Mouse (Mus musculus) heart, embryonic 16.5 days (tissue): Measurements from ENCODE around the gene Xlr3a. TPM values are rescaled to one million over a fixed set of nuclear protein-coding genes. Genes with fewer than 3 reads are reported as not detected.
"Not testable (repeated sequence)": the region's sequence is repeated elsewhere in the genome, so short reads cannot be mapped to it uniquely, and the experiment has no call there.

Source experiments
- ATAC-seq: fragments of 200-750 bp; cut with Nextera tagmentation; replicated peaks from 2 replicates; pipeline ENCODE4 v1.8.0; 2017; ENCODE audit warnings: moderate number of reproducible peaks; ENCODE audit not compliant: insufficient read depth, low FRiP score; ENCODE audit errors: extremely low read depth
- H3K27ac ChIP-seq: fragments of 300-500 bp; sonication (generic); 2 replicates; pipeline ENCODE4 v1.5.1; 2014; ENCODE audit warnings: mild to moderate bottlenecking, low read length, control low read depth, moderate library complexity
- H3K27me3 ChIP-seq: fragments of 300-500 bp; sonication (generic); 2 replicates; pipeline ENCODE4 v1.6.1; 2014; ENCODE audit warnings: low read length, mixed read lengths; ENCODE audit not compliant: control insufficient read depth, insufficient read depth
- H3K36me3 ChIP-seq: fragments of 300-500 bp; sonication (generic); 2 replicates; pipeline ENCODE4 v1.6.1; 2014; ENCODE audit not compliant: control insufficient read depth, insufficient read depth
- H3K4me1 ChIP-seq: fragments of 300-500 bp; sonication (generic); 2 replicates; pipeline ENCODE4 v1.6.1; 2014; ENCODE audit warnings: low read length, mixed read lengths; ENCODE audit not compliant: control insufficient read depth, insufficient read depth
- H3K4me2 ChIP-seq: fragments of 300-500 bp; sonication (generic); 2 replicates; pipeline ENCODE4 v1.6.1; 2014; ENCODE audit warnings: low read depth, mild to moderate bottlenecking, control low read depth, low read length
- H3K4me3 ChIP-seq: fragments of 300-500 bp; sonication (generic); 2 replicates; pipeline ENCODE4 v1.5.1; 2014; ENCODE audit warnings: mild to moderate bottlenecking, control low read depth, low read length
- H3K9ac ChIP-seq: fragments of 300-500 bp; sonication (generic); 2 replicates; pipeline ENCODE4 v1.6.1; 2014; ENCODE audit warnings: low read length, control low read depth
- H3K9me3 ChIP-seq: fragments of 300-500 bp; sonication (generic); replicated peaks from 2 replicates; pipeline ENCODE4 v1.6.1; 2016; ENCODE audit warnings: low read length; ENCODE audit not compliant: control insufficient read depth
- WGBS: fragments of 180-500 bp; shearing (Covaris S2); extraction: QIAGEN DNeasy Blood & Tissue Kit; methylation state at CpG from one replicate; pipeline ENCODE4 v1.1.7; 2014; 5-methylcytosine and 5-hydroxymethylcytosine counted together
- polyA plus RNA-seq: library from polyadenylated mRNA; unstranded; fragments of >200 nt; fragmentation: Nextera tagmentation; extraction: Ambion mirVana; gene quantifications from 2 replicates; pipeline ENCODE4 v1.2.1, GENCODE M21; 2015

Xlr3a gene
- polyA plus RNA-seq, result 1.0 and 1.8 TPM in 2 replicates

DNA sequence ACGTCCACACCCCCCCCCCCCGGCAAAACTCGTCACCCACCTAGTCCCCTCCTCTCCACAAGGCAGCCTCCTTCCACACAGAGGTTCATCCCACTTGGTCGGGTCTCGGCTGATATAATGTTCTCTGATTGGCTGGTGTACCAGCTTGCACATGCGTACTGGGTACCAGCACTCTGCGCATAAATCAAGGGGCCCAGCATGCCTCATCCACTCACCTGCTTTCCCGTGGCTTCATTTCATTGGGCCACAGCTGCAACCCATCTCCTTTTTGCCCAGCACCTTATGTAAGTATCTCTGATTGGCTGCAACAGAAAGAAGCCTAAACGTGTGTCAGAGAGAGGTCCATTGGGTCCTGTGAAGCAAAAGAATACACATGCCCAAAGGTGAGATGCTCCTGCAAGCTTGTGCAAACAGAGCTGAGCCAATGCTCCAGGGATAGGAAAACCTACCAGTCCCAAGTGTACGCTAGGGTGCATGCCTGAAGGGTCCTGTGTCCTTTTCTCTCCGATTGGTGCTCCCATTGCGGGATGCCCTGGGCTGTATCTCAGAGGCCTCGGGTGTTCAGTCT is at the start of gene Xlr3a:
Xlr3a (minus strand) TSS at position 155 of the 568 bp plus-strand sequence.
- H3K27me3 ChIP-seq, H3K9ac ChIP-seq, H3K4me2 ChIP-seq, H3K36me3 ChIP-seq, ATAC-seq, H3K9me3 ChIP-seq, H3K4me1 ChIP-seq, H3K27ac ChIP-seq, H3K4me3 ChIP-seq: not testable (repeated sequence)
- 75% methylated on average over 12 of the region's 13 CpGs for WGBS

DNA sequence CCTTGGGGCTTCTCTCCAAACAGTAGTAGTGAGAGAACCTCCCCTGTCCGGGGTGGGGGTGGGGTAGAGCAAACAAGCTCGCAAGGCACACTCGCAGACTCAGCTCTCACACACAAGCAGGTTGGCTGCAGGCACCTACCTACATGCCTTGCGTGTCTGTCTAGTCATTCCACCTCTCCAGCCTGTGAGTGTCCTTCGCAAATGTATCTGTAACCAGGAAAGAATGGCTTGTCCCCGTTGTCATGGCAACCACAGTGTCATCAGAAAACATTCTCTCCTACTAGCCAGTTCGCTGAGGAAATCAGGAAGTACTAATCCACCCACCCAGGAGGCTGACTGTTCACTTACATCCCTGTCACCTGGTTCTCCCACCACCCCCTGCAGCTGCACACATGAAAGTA is 46.3 kb upstream of the Xlr3a start:
- H3K27ac ChIP-seq, H3K4me3 ChIP-seq, H3K27me3 ChIP-seq, H3K9ac ChIP-seq, H3K36me3 ChIP-seq, H3K9me3 ChIP-seq, H3K4me2 ChIP-seq, H3K4me1 ChIP-seq: not testable (repeated sequence)
- WGBS, result no CpG with 5 or more reads among the region's 7 CpGs
- peak; percentile 28; the same call in 1 of the 2 replicates for ATAC-seq

DNA sequence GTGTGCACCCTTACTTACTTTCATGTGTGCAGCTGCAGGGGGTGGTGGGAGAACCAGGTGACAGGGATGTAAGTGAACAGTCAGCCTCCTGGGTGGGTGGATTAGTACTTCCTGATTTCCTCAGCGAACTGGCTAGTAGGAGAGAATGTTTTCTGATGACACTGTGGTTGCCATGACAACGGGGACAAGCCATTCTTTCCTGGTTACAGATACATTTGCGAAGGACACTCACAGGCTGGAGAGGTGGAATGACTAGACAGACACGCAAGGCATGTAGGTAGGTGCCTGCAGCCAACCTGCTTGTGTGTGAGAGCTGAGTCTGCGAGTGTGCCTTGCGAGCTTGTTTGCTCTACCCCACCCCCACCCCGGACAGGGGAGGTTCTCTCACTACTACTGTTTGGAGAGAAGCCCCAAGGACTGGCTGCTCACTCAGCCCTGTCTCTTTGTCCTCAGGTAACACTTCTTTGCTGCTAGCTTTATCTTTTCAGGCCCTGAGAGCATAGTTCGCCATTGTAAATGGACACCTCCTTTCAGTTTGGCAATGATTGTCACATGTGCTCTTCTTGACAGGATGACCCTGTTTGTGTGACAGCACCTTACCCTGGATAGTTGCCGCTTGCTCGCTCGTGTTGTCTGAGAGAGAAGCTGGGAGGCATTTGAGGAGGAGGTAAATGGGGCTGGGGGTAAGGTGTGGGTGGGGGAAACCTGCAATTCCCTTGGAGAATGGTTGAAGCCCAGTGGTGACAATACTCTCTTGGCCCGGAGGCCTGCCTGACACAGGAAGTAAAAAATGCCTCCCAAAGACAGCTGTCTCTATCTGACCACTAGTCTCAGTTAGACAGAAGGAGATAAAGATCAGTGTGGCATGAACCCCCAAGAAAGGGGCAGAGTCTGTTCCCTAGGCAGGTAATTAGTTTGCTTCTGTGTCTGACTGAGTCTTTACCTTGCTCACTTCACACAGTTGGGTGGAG is 26.2 kb upstream of the Xlr3a start:
- H3K4me3 ChIP-seq, H3K36me3 ChIP-seq, H3K4me1 ChIP-seq, H3K27ac ChIP-seq, H3K9ac ChIP-seq, H3K4me2 ChIP-seq, H3K27me3 ChIP-seq, H3K9me3 ChIP-seq: not testable (repeated sequence)
- WGBS, result no CpG with 5 or more reads among the region's 12 CpGs
- ATAC-seq, result peak; percentile 32; the same call in 1 of the 2 replicates

GRCm38 (mm10) chrX:73116747-73117146 is 19.9 kb upstream of the Xlr3a start, which contains the start of gene Gm14685:
Gene Gm14685 (plus strand): TSS chrX:73117047.
- not testable (repeated sequence) for H3K36me3 ChIP-seq, H3K9ac ChIP-seq, H3K4me1 ChIP-seq, H3K27me3 ChIP-seq, H3K4me2 ChIP-seq, H3K9me3 ChIP-seq, H3K27ac ChIP-seq, ATAC-seq, H3K4me3 ChIP-seq
- whole genome bisulfite sequencing, result no CpG with 5 or more reads among the region's 7 CpGs

DNA sequence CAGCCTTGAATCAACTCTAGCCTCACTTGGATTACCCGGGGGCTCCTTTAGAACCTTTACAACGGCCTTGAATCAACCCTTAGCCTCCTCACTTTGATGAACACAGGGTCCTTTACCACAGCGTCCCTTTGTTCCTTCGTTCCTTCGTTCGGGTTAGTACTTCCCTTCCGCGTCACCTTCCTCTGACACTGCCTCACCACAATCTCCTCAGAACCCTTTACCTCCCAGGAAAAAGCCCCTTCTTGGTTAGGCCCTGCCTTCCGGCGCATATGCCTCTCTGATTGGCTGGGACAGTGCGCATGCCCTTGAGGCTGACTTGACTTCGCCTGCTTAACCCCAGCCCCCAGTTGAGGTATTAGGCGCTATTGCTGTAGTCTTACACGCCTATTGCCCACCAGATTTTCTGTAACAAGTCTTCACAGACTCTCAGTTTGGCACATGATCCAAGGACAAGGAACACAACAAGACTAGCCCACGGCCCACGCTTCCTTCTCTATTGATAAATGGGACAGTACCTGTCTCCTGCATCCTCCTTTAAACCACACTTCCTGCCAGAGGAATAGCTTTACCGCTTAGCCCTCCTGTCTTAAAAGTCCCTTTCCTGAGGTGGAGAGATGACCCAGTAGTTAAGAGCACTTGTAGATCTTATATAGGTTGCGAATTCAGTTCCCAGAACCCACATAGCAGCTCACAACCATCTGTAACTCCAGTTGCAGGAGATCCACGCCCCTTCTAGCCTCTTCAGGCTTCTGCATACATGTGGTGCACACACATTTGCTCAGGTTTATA is 14.4 kb downstream of the Xlr3a start, which contains the start of gene Xlr4a:
Xlr4a (minus strand) TSS at position 212 of the 789 bp plus-strand sequence.
- not testable (repeated sequence) for H3K36me3 ChIP-seq, H3K4me1 ChIP-seq, H3K27me3 ChIP-seq, H3K9me3 ChIP-seq, H3K9ac ChIP-seq, H3K27ac ChIP-seq, ATAC-seq, H3K4me3 ChIP-seq, H3K4me2 ChIP-seq
- 81% methylated on average over 17 of the region's 19 CpGs for WGBS

- not testable (repeated sequence) for H3K9ac ChIP-seq, H3K27ac ChIP-seq, H3K36me3 ChIP-seq, H3K27me3 ChIP-seq, ATAC-seq, H3K4me3 ChIP-seq, H3K4me1 ChIP-seq, H3K4me2 ChIP-seq, H3K9me3 ChIP-seq
- 57% methylated on average over 1 of the region's 5 CpGs for WGBS
These were observed 30.1 kb downstream of the Xlr3a start for GRCm38 (mm10) chrX:73066765-73067312.

DNA sequence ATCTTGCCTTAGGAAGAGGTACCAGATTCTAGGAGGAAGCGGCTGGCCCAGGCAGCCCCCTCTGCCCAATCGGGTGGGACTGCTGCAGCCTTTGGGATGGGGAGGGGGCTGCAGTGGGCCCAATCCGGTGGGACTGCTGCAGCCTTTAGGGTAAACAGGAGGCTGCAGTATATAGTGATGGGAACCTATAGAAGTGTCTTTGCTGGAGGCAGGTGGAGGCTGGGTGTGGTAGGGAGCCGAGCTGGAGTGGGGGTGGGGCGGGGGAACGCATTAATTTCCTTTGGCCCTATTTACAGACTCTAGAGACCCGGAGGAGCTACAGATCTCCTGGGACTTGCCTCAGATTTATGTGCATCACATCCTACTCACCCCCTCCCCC is 32.5 kb downstream of the Xlr3a start, which contains the start of gene Pnma3:
Pnma3 (plus strand) TSS at position 373 of the 379 bp plus-strand sequence.
- no peak within 1 kb of the TSS for H3K27ac ChIP-seq
- peak within 1 kb of the TSS; percentile 8; the same call in 1 of the 2 replicates for H3K4me3 ChIP-seq
- 26% methylated on average over 7 of the region's 7 CpGs for WGBS

DNA sequence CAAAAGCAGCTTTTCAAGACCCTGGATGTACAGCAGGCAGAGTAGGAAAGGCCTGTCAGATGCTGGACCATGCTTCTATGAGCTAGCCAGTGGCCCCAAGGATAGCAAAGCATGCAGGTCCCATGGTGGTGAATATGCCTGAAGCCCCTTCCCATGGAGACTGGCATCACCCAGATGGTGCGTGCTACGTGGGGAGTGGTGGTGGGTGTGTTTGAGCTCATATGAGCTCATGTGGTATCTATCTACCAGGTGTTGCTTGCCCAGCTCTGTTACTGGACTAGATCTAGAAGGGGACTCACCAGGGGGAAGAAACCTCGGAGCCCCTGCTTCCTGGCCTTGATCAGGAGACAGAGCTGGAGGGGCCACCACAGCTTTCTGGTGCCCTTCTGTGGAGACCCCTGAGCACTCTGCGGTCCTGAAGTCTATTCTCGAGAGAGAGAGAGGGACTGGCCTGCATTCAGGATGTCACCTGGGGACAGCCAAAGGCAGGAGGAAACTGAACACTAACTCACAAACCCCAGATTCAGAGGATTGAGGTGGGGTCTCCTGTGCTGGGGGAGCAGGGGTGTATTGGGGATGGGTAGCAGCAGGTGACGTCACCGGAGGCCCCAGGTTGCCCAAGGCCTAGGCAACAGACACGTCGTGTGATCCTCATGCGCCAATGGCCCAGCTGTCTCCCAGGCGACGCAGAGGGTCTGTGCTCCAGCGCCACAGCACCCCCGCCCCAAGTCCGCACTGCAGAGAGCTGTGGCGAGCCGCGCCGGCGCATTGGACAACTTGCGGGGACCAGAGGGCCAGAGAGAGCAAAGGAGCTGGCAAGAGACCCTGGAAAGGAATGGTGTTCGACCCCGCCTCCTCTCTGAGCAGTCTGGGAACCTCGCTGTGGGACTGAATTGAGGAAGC is 33.1 kb downstream of the Xlr3a start:
- peak overlapping the region; percentile 8; the same call in 1 of the 2 replicates for H3K4me3 ChIP-seq
- H3K36me3 ChIP-seq, result no peaks in the 10 kb centered on the region
- 34% methylated on average over 24 of the region's 24 CpGs for WGBS
- no peak overlapping the region for H3K9ac ChIP-seq
- H3K4me1 ChIP-seq, result no peaks in the 10 kb centered on the region
- no peaks in the 10 kb centered on the region for H3K9me3 ChIP-seq
- no peak for ATAC-seq
- H3K27ac ChIP-seq, result no peak overlapping the region
- H3K27me3 ChIP-seq, result peaks cover 2% of the 10 kb centered on the region; the same call in 1 of the 2 replicates
- peak overlapping the region; percentile 47 for H3K4me2 ChIP-seq

More for the DNA sequence above, 32.5 kb downstream of the Xlr3a start, which contains the start of gene Pnma3:
- no peak for ATAC-seq
- no peaks in the 10 kb centered on the region for H3K9me3 ChIP-seq
- no peak within 1 kb of the TSS for H3K9ac ChIP-seq
- no peaks in the 10 kb centered on the region for H3K36me3 ChIP-seq
- peak within 1 kb of the TSS; percentile 47 for H3K4me2 ChIP-seq
- peaks cover 2% of the 10 kb centered on the region; the same call in 1 of the 2 replicates for H3K27me3 ChIP-seq
- no peaks in the 10 kb centered on the region for H3K4me1 ChIP-seq
